Mouse (Mus musculus): ENCODE results near the gene Romo1. TPM values are rescaled to one million over a fixed set of nuclear protein-coding genes. Genes with fewer than 3 reads are reported as not detected.

Romo1 gene
- polyA plus RNA-seq, 1 experiment from 2014 or later, result 361 TPM

DNA sequence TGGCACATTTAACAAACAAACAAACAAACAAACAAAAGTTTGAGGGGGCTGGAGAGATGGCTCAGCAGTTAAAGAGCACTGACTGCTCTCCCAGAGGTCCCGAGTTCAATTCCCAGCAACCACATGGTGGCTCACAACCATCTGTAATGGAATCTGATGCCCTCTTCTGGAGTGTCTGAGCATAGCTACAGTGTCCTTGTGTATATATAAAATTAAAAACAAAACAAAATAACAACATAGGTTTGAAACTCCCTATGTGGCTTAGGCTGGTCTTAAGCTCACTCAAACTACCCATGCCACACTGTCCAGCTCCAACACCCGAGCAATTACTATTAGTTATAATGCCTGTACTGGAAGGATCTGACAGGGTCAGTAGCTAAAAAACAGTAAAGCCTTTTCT, 1.0 kb upstream of the Romo1 start:
- Histone ChIP-seq H3K9ac (replicated peaks; ENCODE audit: low read length) (no peak overlapping the region; the same call in 1 of the 2 replicates), H3K4me2 (replicated peaks; ENCODE audit: low read depth, low read length) (peak overlapping the region; percentile 77), H3K4me1 (ENCODE audit: insufficient read depth, low read length) (0 out of 2 replicates have a peak, but pooled peaks cover 11% of the 10 kb centered on the region), H3K27ac (ENCODE audit: low read length) (no peak overlapping the region), H3K9me3 (ENCODE audit: low read length) (no peaks in the 10 kb centered on the region), H3K27me3 (ENCODE audit: insufficient read depth, low read length) (no peaks in the 10 kb centered on the region), H3K4me3 (ENCODE audit: low read length) (peak overlapping the region; percentile 87), H3K36me3 (ENCODE audit: insufficient read depth, low read length) (peaks cover 18% of the 10 kb centered on the region; the same call in 1 of the 2 replicates)
- no peak for ATAC-seq (ENCODE audit: low FRiP score, low TSS enrichment)
- WGBS, result 73% methylated on average over 2 of the region's 2 CpGs

DNA sequence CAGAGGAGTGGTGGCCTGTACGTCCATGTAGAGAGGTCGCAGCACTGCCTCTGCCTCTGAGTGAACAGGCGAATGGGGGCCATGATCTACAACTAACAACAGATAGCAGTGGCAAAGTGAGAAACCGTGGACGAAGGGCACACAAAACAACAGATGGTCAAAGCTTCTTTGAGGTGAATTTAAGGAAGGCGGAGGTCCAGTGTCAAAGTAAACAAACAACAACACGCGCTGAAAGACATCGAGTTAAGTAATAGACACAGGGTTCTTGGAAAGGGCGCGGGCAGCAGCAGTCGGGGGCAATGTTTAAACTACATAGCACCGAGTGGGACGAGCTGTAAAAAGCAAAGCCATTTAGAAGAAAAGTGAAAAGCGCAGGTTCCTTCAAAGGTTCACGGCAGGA, 472 bp upstream of the Romo1 start:
- H3K27ac ChIP-seq (ENCODE audit: low read length), result peak overlapping the region; percentile 96
- no peaks in the 10 kb centered on the region for H3K27me3 ChIP-seq (ENCODE audit: insufficient read depth, low read length)
- no peak for ATAC-seq (ENCODE audit: low FRiP score, low TSS enrichment)
- peak overlapping the region; percentile 87 for H3K4me3 ChIP-seq (ENCODE audit: low read length)
- H3K4me1 ChIP-seq (ENCODE audit: insufficient read depth, low read length), result 0 out of 2 replicates have a peak, but pooled peaks cover 11% of the 10 kb centered on the region
- WGBS, result 1% methylated on average over 16 of the region's 16 CpGs
- peaks cover 21% of the 10 kb centered on the region for H3K36me3 ChIP-seq (ENCODE audit: insufficient read depth, low read length)
- H3K4me2 ChIP-seq (replicated peaks; ENCODE audit: low read depth, low read length), result peak overlapping the region; percentile 77
- H3K9me3 ChIP-seq (ENCODE audit: low read length), result no peaks in the 10 kb centered on the region
- peak overlapping the region; percentile 93 for H3K9ac ChIP-seq (replicated peaks; ENCODE audit: low read length)

DNA sequence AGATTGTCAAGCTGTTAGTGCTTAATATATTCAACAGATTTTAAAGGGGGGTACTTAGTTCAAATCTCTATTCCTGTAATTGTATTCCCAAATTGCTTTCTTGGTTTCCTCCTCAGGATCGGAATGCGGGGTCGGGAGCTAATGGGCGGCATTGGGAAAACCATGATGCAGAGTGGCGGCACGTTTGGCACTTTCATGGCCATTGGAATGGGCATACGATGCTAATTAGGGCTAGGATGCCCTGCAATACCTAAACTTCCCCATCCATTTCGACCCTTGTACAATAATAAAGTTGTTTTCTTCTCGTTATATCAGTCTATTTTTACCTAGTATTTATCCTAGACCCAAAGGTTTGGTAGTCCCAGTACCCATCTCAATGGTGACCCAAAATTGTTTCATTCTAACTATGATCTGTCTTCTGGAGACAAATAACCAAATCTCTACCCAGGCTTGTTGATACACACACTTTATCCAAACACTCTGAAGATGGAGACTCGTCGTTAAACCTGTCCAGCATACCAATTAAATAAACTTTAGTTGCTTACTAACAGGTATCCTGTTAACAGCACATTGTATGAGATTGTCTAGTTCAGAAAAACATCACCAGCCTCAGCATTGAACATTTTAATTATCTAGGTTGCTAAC, 1.8 kb downstream of the Romo1 start:
- H3K9me3 ChIP-seq (ENCODE audit: low read length), result no peaks in the 10 kb centered on the region
- no peak overlapping the region for H3K27ac ChIP-seq (ENCODE audit: low read length)
- peak overlapping the region; percentile 77 for H3K4me2 ChIP-seq (replicated peaks; ENCODE audit: low read depth, low read length)
- WGBS, result 53% methylated on average over 11 of the region's 11 CpGs
- H3K4me1 ChIP-seq (ENCODE audit: insufficient read depth, low read length), result 0 out of 2 replicates have a peak, but pooled peaks cover 11% of the 10 kb centered on the region
- no peak for ATAC-seq (ENCODE audit: low FRiP score, low TSS enrichment)
- H3K36me3 ChIP-seq (ENCODE audit: insufficient read depth, low read length), result peaks cover 30% of the 10 kb centered on the region
- H3K27me3 ChIP-seq (ENCODE audit: insufficient read depth, low read length), result no peaks in the 10 kb centered on the region
- peak overlapping the region; percentile 87; the same call in 1 of the 2 replicates for H3K4me3 ChIP-seq (ENCODE audit: low read length)
- no peak overlapping the region for H3K9ac ChIP-seq (replicated peaks; ENCODE audit: low read length)

DNA sequence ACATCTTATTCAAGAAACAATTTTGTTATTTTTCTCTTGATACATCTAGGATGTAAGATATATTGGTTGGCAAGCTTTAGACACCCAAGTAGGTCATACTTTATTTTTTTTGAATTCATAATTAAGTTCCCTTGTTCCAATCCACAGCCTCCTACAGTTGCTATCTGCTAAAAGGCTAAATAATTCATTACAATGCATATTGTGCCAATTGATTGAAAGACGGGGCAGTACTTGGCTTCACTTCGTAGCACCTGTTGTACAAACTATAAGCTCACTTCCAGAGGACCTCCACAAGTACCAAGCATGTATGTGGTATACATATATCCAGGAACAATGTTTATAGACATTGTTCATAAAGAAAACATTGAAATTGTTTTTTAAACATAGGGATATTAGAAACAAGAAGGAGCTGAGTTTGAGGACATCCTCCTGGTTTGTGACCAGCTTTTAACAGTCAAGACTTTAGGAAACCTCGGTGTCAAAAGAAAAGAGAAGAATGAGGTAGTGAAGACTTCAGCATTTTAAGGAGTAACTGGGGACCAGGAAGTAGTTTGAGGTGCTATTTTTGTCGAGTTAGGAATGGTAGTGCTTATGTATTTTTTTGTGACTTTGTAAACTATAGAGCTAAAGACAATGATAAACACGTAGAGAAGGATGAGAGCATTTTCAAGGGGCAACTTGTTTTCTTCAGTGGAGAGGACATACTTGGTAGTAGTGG, 2.6 kb downstream of the Romo1 start:
- Histone ChIP-seq H3K4me2 (replicated peaks; ENCODE audit: low read depth, low read length) (no peak overlapping the region), H3K36me3 (ENCODE audit: insufficient read depth, low read length) (peaks cover 35% of the 10 kb centered on the region)
- no peak for ATAC-seq (ENCODE audit: low FRiP score, low TSS enrichment)

DNA sequence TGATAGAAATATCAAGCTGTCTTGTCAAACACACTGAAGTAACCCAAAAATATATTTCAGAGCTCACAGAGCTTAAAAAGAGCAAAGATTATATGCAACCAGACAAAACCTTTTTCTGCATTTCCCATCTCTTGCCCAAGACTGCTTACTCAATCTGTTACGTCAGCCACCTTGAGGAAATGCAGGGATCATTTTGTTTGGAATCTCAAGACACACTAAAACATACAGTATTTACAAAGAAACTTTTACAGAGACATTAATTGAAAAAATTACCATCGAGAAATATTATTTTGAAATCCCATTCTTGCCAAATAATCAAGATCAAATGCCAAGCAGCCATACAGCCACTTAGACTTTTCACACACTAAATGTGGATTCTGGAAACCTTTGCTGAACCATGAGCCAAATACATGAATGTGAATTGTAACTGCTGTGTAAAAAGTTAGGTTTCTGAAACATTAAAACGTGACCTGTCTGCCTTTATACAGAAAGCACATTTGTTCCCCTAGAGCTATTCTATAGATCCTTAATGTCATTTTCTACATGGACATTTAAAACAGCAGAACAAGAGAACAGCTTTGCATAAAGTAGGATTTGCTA, 3.6 kb downstream of the Romo1 start:
- Histone ChIP-seq H3K4me3 (ENCODE audit: low read length) (no peak overlapping the region), H3K36me3 (ENCODE audit: insufficient read depth, low read length) (peaks cover 35% of the 10 kb centered on the region), H3K4me2 (replicated peaks; ENCODE audit: low read depth, low read length) (no peak overlapping the region), H3K4me1 (ENCODE audit: insufficient read depth, low read length) (0 out of 2 replicates have a peak, but pooled peaks cover 11% of the 10 kb centered on the region), H3K27ac (ENCODE audit: low read length) (no peak overlapping the region), H3K9me3 (ENCODE audit: low read length) (no peaks in the 10 kb centered on the region), H3K27me3 (ENCODE audit: insufficient read depth, low read length) (no peaks in the 10 kb centered on the region), H3K9ac (replicated peaks; ENCODE audit: low read length) (no peak overlapping the region)
- 92% methylated on average over 3 of the region's 3 CpGs for WGBS
- ATAC-seq (ENCODE audit: low FRiP score, low TSS enrichment), result no peak

More for the DNA sequence above, 2.6 kb downstream of the Romo1 start:
- Histone ChIP-seq H3K9ac (replicated peaks; ENCODE audit: low read length) (no peak overlapping the region), H3K27me3 (ENCODE audit: insufficient read depth, low read length) (no peaks in the 10 kb centered on the region), H3K4me1 (ENCODE audit: insufficient read depth, low read length) (0 out of 2 replicates have a peak, but pooled peaks cover 11% of the 10 kb centered on the region), H3K27ac (ENCODE audit: low read length) (no peak overlapping the region), H3K4me3 (ENCODE audit: low read length) (no peak overlapping the region), H3K9me3 (ENCODE audit: low read length) (no peaks in the 10 kb centered on the region)
- WGBS, result 76% methylated on average over 5 of the region's 5 CpGs

DNA sequence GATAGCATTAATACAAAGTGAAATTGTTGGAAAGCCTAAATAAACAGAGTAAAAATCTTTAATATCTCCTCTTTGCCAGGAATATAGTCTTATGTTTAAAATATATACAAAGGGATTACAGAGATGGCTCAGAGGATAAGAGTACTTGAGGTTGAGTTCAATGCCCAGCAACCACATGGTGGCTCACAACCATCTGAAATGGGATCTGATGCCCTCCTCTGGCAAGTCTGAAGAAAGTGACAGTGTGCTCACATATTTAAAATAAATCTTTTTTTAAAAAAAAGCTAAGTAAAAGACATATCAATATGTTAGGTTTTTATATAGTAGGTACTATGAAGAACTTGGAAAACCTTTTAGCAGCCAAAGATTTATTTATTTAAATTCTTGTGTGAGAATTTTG, 7.7 kb downstream of the Romo1 start:
- no peak for ATAC-seq (ENCODE audit: low FRiP score, low TSS enrichment)
- no peak overlapping the region for H3K4me2 ChIP-seq (replicated peaks; ENCODE audit: low read depth, low read length)
- peaks cover 53% of the 10 kb centered on the region for H3K36me3 ChIP-seq (ENCODE audit: insufficient read depth, low read length)
- H3K27ac ChIP-seq (ENCODE audit: low read length), result no peak overlapping the region
- H3K4me3 ChIP-seq (ENCODE audit: low read length), result no peak overlapping the region
- H3K9me3 ChIP-seq (ENCODE audit: low read length), result no peaks in the 10 kb centered on the region
- H3K27me3 ChIP-seq (ENCODE audit: insufficient read depth, low read length), result no peaks in the 10 kb centered on the region
- H3K9ac ChIP-seq (replicated peaks; ENCODE audit: low read length), result no peak overlapping the region
- no peaks in the 10 kb centered on the region for H3K4me1 ChIP-seq (ENCODE audit: insufficient read depth, low read length)

DNA sequence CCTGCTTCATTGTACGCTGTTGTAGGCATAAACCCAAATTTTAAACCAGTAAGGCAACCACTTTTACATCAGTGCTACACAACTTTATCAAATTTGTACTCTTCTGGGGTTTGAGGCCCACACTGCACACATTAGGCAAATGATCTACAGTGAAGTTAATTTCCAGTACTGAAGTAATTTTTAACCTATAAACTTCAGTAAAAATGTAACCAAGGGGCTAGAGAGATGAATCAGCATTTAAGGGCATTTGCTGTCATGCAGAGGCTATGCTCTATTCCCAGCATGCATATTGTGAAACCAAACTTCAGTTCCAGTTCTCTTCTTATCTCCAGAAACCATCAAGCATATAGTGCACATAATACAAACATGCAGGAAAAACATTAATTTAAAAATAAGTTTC, 21.6 kb downstream of the Romo1 start:
- no peaks in the 10 kb centered on the region for H3K27me3 ChIP-seq (ENCODE audit: insufficient read depth, low read length)
- H3K4me3 ChIP-seq (ENCODE audit: low read length), result no peak overlapping the region
- H3K27ac ChIP-seq (ENCODE audit: low read length), result no peak overlapping the region
- 94% methylated on average over 1 of the region's 1 CpGs for WGBS
- no peaks in the 10 kb centered on the region for H3K4me1 ChIP-seq (ENCODE audit: insufficient read depth, low read length)
- no peaks in the 10 kb centered on the region for H3K9me3 ChIP-seq (ENCODE audit: low read length)
- no peak overlapping the region for H3K4me2 ChIP-seq (replicated peaks; ENCODE audit: low read depth, low read length)
- no peak overlapping the region for H3K9ac ChIP-seq (replicated peaks; ENCODE audit: low read length)
- peak; percentile 12; the same call in 1 of the 2 replicates for ATAC-seq (ENCODE audit: low FRiP score, low TSS enrichment)
- peaks cover 63% of the 10 kb centered on the region for H3K36me3 ChIP-seq (ENCODE audit: insufficient read depth, low read length)

DNA sequence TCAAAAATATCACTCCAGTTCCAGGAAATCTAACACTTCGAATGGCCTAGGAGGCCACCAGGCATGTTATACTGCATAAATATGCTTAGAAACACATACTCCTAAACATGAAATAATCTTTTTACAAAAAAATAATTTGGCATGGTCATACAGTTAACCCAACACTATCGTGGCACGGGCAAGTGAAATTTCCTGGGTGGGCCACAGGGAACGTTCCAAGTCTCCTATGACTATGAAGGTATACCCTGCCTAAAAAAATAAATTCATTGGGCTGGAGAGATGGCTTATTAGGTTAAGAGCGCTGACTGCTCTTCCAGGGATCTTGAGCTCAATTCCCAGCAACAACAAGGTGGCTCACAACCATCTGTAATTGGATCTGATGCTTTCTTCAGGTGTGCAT, 22.7 kb downstream of the Romo1 start:
- ATAC-seq (ENCODE audit: low FRiP score, low TSS enrichment), result no peak
- Histone ChIP-seq H3K36me3 (ENCODE audit: insufficient read depth, low read length) (peaks cover 63% of the 10 kb centered on the region), H3K27ac (ENCODE audit: low read length) (no peak overlapping the region), H3K4me2 (replicated peaks; ENCODE audit: low read depth, low read length) (no peak overlapping the region), H3K9me3 (ENCODE audit: low read length) (no peaks in the 10 kb centered on the region), H3K4me1 (ENCODE audit: insufficient read depth, low read length) (no peaks in the 10 kb centered on the region), H3K4me3 (ENCODE audit: low read length) (no peak overlapping the region), H3K27me3 (ENCODE audit: insufficient read depth, low read length) (no peaks in the 10 kb centered on the region), H3K9ac (replicated peaks; ENCODE audit: low read length) (no peak overlapping the region)
- WGBS, result 92% methylated on average over 5 of the region's 5 CpGs

DNA sequence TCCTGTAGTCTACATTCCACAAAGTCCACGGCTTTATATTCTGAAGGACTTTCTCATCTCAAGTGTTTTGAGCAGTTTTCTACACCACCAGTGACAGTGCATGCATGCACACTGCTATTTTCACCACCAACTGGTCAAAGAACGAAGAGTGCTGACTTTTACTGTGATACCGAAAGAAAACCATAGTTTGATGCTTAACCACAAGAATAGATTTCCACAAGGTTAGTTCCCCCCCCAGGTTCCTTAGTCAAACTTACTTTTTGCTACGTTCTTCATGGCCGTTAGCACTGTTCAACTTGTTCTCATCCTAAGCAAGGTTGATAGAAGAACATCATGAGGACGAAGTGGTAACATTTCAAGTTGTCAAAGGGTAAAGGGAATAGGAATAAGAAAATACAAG, 33.2 kb downstream of the Romo1 start:
- Histone ChIP-seq H3K27ac (ENCODE audit: low read length) (no peak overlapping the region), H3K4me2 (replicated peaks; ENCODE audit: low read depth, low read length) (peak overlapping the region; percentile 17; the same call in 1 of the 2 replicates), H3K9ac (replicated peaks; ENCODE audit: low read length) (no peak overlapping the region), H3K4me3 (ENCODE audit: low read length) (peak overlapping the region; percentile 19; the same call in 1 of the 2 replicates), H3K27me3 (ENCODE audit: insufficient read depth, low read length) (no peaks in the 10 kb centered on the region), H3K9me3 (ENCODE audit: low read length) (no peaks in the 10 kb centered on the region), H3K4me1 (ENCODE audit: insufficient read depth, low read length) (peaks cover 21% of the 10 kb centered on the region), H3K36me3 (ENCODE audit: insufficient read depth, low read length) (peaks cover 22% of the 10 kb centered on the region)
- ATAC-seq (ENCODE audit: low FRiP score, low TSS enrichment), result no peak
- 75% methylated on average over 6 of the region's 6 CpGs for WGBS

All from kidney, embryonic 16.5 days (tissue).